Mouse (Mus musculus) layer of hippocampus, adult 2 months (tissue): ENCODE results near the gene Eef1akmt2. TPM values are rescaled to one million over a fixed set of nuclear protein-coding genes. Genes with fewer than 3 reads are reported as not detected.
A peak's percentile ranks its signal among the peaks of the same experiment; 100 is the strongest.

Experiments used
- DNase-seq, 2 experiments: peaks; one replicate each; pipeline ENCODE4 v3.0.0; 2022; ENCODE audit warnings: low spot score in 2 of 2
- H3K27ac ChIP-seq: fragments of 200-600 bp; 2 replicates; pipeline ENCODE4 v1.8.1; 2022
- H3K4me3 ChIP-seq: fragments of 200-600 bp; 2 replicates; pipeline ENCODE4 v1.8.1; 2022; ENCODE audit warnings: mild to moderate bottlenecking
- CTCF ChIP-seq: fragments of 200-600 bp; conservative IDR thresholded peaks from 2 replicates; pipeline ENCODE4 v1.8.1; 2022; ENCODE audit warnings: antibody characterized with exemption, mild to moderate bottlenecking, moderate library complexity
- long read RNA-seq, 2 experiments: library from polyadenylated mRNA; stranded (forward); transcript quantifications; one replicate each; pipeline ENCODE4 v2.0.0; 2021; ENCODE audit warnings: borderline mapping rate in 2 of 2
- total RNA-seq, 2 experiments: library from RNA; stranded (reverse); gene quantifications; 2 replicates each; pipeline ENCODE4 v1.2.3; 2021

Eef1akmt2 gene
- 10 to 100 TPM; 35.8 to 38.6 TPM for total RNA-seq
- long read RNA-seq, experiment 1, transcript Eef1akmt2-201 (6 exons, 1,107 nt): major isoform, 10 of 22 reads
- long read RNA-seq, experiment 1, partial matches to known transcripts: 0 of 22 reads
- long read RNA-seq, experiment 1, other reads (novel, unspliced or antisense): 10 of 22 reads
- long read RNA-seq, experiment 2, transcript Eef1akmt2-201 (6 exons, 1,107 nt): major isoform, 12 of 27 reads
- long read RNA-seq, experiment 2, partial matches to known transcripts: 1 of 27 reads
- long read RNA-seq, experiment 2, other reads (novel, unspliced or antisense): 12 of 27 reads

- peak; percentile 75 to 77 for DNase-seq
- Histone ChIP-seq H3K4me3 (peak within 1 kb of the TSS; percentile 91), H3K27ac (peak within 1 kb of the TSS; percentile 100)
- TF ChIP-seq CTCF: peak; percentile 46; the same call in 1 of the 2 replicates
Measured at GRCm38 (mm10) chr7:132852173-132852844, at the start of gene Eef1akmt2. Gene Eef1akmt2, minus strand, starts transcription at chr7:132852673.

GRCm38 (mm10) chr7:132900826-132901531, 48.5 kb upstream of the Eef1akmt2 start:
- Histone ChIP-seq H3K27ac (no peak overlapping the region), H3K4me3 (no peak overlapping the region)
- no peak for DNase-seq
- no peak for TF ChIP-seq CTCF

GRCm38 (mm10) chr7:132898234-132898633, 45.8 kb upstream of the Eef1akmt2 start:
- TF ChIP-seq CTCF: peak; percentile 77
- DNase-seq: no peak
- no peak overlapping the region for H3K4me3 ChIP-seq
- no peak overlapping the region for H3K27ac ChIP-seq

GRCm38 (mm10) chr7:132897258-132897657, 44.8 kb upstream of the Eef1akmt2 start:
- Histone ChIP-seq H3K4me3 (no peak overlapping the region), H3K27ac (no peak overlapping the region)
- no peak for DNase-seq
- peak; percentile 56 for TF ChIP-seq CTCF

GRCm38 (mm10) chr7:132896206-132896815, 43.8 kb upstream of the Eef1akmt2 start:
- no peak for TF ChIP-seq CTCF
- Histone ChIP-seq H3K4me3 (no peak overlapping the region), H3K27ac (peak overlapping the region; percentile 57)
- no peak for DNase-seq

GRCm38 (mm10) chr7:132894841-132895555, 42.5 kb upstream of the Eef1akmt2 start:
- no peak for TF ChIP-seq CTCF
- DNase-seq: peak; percentile 26 to 33
- H3K27ac ChIP-seq: peak overlapping the region; percentile 57; the same call in 1 of the 2 replicates
- no peak overlapping the region for H3K4me3 ChIP-seq

GRCm38 (mm10) chr7:132893336-132893735, 40.9 kb upstream of the Eef1akmt2 start:
- H3K27ac ChIP-seq: no peak overlapping the region
- no peak for DNase-seq
- no peak for TF ChIP-seq CTCF
- H3K4me3 ChIP-seq: no peak overlapping the region

GRCm38 (mm10) chr7:132892806-132893205, 40.3 kb upstream of the Eef1akmt2 start:
- no peak overlapping the region for H3K4me3 ChIP-seq
- DNase-seq: no peak
- no peak for TF ChIP-seq CTCF
- H3K27ac ChIP-seq: peak overlapping the region; percentile 68; the same call in 1 of the 2 replicates

GRCm38 (mm10) chr7:132892311-132892661, 39.8 kb upstream of the Eef1akmt2 start:
- TF ChIP-seq CTCF: no peak
- H3K27ac ChIP-seq: peak overlapping the region; percentile 68
- H3K4me3 ChIP-seq: no peak overlapping the region
- DNase-seq: no peak

GRCm38 (mm10) chr7:132891561-132892310, 39.3 kb upstream of the Eef1akmt2 start:
- Histone ChIP-seq H3K27ac (peak overlapping the region; percentile 68), H3K4me3 (no peak overlapping the region)
- peak in 1 of 2 experiments; percentile 22 for DNase-seq
- TF ChIP-seq CTCF: no peak

GRCm38 (mm10) chr7:132890201-132890600, 37.7 kb upstream of the Eef1akmt2 start:
- no peak for TF ChIP-seq CTCF
- no peak overlapping the region for H3K27ac ChIP-seq
- DNase-seq: no peak
- H3K4me3 ChIP-seq: no peak overlapping the region

- no peak for TF ChIP-seq CTCF
- H3K4me3 ChIP-seq: no peak overlapping the region
- H3K27ac ChIP-seq: no peak overlapping the region
- DNase-seq: peak in 1 of 2 experiments; percentile 4
Measured at GRCm38 (mm10) chr7:132889691-132890090, 37.2 kb upstream of the Eef1akmt2 start.
